22 mouse cellular contexts compared by ENCODE assay signal in the genomic region with DNA sequence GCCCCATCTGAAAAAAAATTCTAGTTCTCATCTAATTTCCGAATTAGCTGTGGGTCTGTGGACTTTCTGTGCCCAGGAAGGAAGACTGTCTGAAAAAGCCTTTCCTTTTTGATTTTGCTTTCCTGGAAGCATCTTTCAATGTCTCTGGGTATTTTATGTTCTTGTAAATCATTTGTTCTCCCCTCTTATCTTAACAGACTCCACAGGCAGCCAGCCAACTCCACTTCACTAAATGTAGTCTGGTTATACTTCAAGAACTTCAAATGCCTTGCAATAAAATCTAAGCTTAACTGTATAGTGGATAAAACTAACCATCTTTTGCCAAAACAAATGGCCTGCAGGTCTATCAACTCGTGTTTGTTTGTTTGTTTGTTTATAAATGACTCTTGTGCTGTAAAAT.
DNase-seq lines count a peak whose midpoint lies in the region; ATAC-seq and TF ChIP-seq lines count a peak whose summit lies in the region.
"Had no signal": no experiment of that assay in that cellular context is flagged by ENCODE, and none has a peak within 500 bp of the region (broad histone marks: within the 10 kb centered on the region; RNA-seq: fewer than 3 reads in every experiment).

No protein-coding gene starts in this region.

- TF ChIP-seq CTCF in brain, embryonic 14.5 days (IDR thresholded peaks at IDR 0.05; ENCODE audit: borderline replicate concordance, extremely low read depth, insufficient read depth, insufficient read length) = no peak

- H3K4me1 ChIP-seq in embryonic facial prominence, embryonic 14.5 days (ENCODE audit: control insufficient read depth, insufficient read depth, low read length) = no peaks in the 10 kb centered on the region
- no peaks in the 10 kb centered on the region for H3K4me1 ChIP-seq in embryonic facial prominence, embryonic 10.5 days
- H3K4me1 ChIP-seq: forebrain, embryonic 13.5 days; heart, embryonic 10.5 days had no signal

- 57% methylated on average over 2 of the region's 2 CpGs for WGBS in embryonic facial prominence, embryonic 14.5 days
- 69% methylated on average over 2 of the region's 2 CpGs for WGBS in embryonic facial prominence, embryonic 10.5 days

- H3K9me3 ChIP-seq in embryonic facial prominence, embryonic 14.5 days (ENCODE audit: control insufficient read depth, low read length) = no peaks in the 10 kb centered on the region
- no peaks in the 10 kb centered on the region for H3K9me3 ChIP-seq in embryonic facial prominence, embryonic 10.5 days
- H3K9me3 ChIP-seq: forebrain, embryonic 13.5 days; G1E; heart, embryonic 10.5 days had no signal

- DNase-seq in embryonic facial prominence, embryonic 14.5 days (ENCODE audit: low spot score) = peak; percentile 1
- no peak for DNase-seq in embryonic facial prominence, embryonic 10.5 days (ENCODE audit: low spot score)
- DNase-seq in kidney, postnatal 10 days = peak; percentile 28
- DNase-seq in kidney, postnatal 36 days = no peak
- peak; percentile 1 to 2 for DNase-seq in right cerebral cortex, adult 2 months (ENCODE audit: low spot score in 2 of 2)
- no peak for DNase-seq in right cerebral cortex, postnatal 36 days (ENCODE audit: low spot score in 2 of 2)
- peak; percentile 13 for DNase-seq in brain, embryonic 14.5 days (ENCODE audit: low read depth)
- DNase-seq in gastrocnemius, postnatal 10 days = no peak
- DNase-seq: cerebellum, adult 9-10 months; gastrocnemius, postnatal 25 days; heart, postnatal 36 days; liver; lung, adult 18-20 months; lung, postnatal 36 days; thymus, adult 18-20 months; thymus, postnatal 4 days had no signal

- no peak for TF ChIP-seq POLR2A in brain, embryonic 14.5 days (IDR thresholded peaks at IDR 0.05; ENCODE audit: borderline replicate concordance, extremely low read depth, insufficient read depth, insufficient read length, poor library complexity, severe bottlenecking)

- H3K27me3 ChIP-seq in embryonic facial prominence, embryonic 14.5 days (replicated peaks; ENCODE audit: control insufficient read depth, insufficient read depth, low read length) = no peaks in the 10 kb centered on the region
- H3K27me3 ChIP-seq in embryonic facial prominence, embryonic 10.5 days (replicated peaks; ENCODE audit: low read depth, poor library complexity, severe bottlenecking) = no peaks in the 10 kb centered on the region
- H3K27me3 ChIP-seq: forebrain, embryonic 13.5 days had no signal

- no peak for ATAC-seq in embryonic facial prominence, embryonic 14.5 days (ENCODE audit: low read depth)
- ATAC-seq: forebrain, embryonic 13.5 days; hindbrain, postnatal 0 days; intestine, postnatal 0 days had no signal

- no peak overlapping the region for H3K27ac ChIP-seq in embryonic facial prominence, embryonic 14.5 days (replicated peaks; ENCODE audit: low read depth, low read length)
- no peak overlapping the region for H3K27ac ChIP-seq in embryonic facial prominence, embryonic 10.5 days (replicated peaks)
- H3K27ac ChIP-seq: forebrain, embryonic 13.5 days; heart, embryonic 10.5 days; hindbrain, postnatal 0 days had no signal

- H3K36me3 ChIP-seq in embryonic facial prominence, embryonic 14.5 days (ENCODE audit: control insufficient read depth, insufficient read depth, low read length) = no peaks in the 10 kb centered on the region
- no peaks in the 10 kb centered on the region for H3K36me3 ChIP-seq in embryonic facial prominence, embryonic 10.5 days (replicated peaks)
- H3K36me3 ChIP-seq: G1E; heart, embryonic 10.5 days had no signal

- no peak overlapping the region for H3K4me3 ChIP-seq in embryonic facial prominence, embryonic 14.5 days (ENCODE audit: low read depth, low read length)
- no peak overlapping the region for H3K4me3 ChIP-seq in embryonic facial prominence, embryonic 10.5 days
- H3K4me3 ChIP-seq: erythroblast, embryonic 14.5 days; forebrain, embryonic 13.5 days; heart, embryonic 10.5 days had no signal

- no peak overlapping the region for H3K9ac ChIP-seq in embryonic facial prominence, embryonic 14.5 days (ENCODE audit: low read depth, low read length)
- H3K9ac ChIP-seq: forebrain, embryonic 13.5 days had no signal

- H3K4me2 ChIP-seq in embryonic facial prominence, embryonic 14.5 days (ENCODE audit: low read depth, low read length) = no peak overlapping the region
- H3K4me2 ChIP-seq: forebrain, embryonic 13.5 days had no signal

Comparison
In these comparisons a context has a peak if more than half of its experiments do, and no peak if none do; other contexts are left out.
1. DNase-seq: peak in embryonic facial prominence, embryonic 14.5 days (single experiment), kidney, postnatal 10 days (single experiment), right cerebral cortex, adult 2 months (2 of 2) and brain, embryonic 14.5 days (single experiment); none in embryonic facial prominence, embryonic 10.5 days (single experiment), kidney, postnatal 36 days (0 of 2), right cerebral cortex, postnatal 36 days (0 of 2) and gastrocnemius, postnatal 10 days (single experiment).